Mouse (Mus musculus): ENCODE results near the gene Kdm1b. TPM values are rescaled to one million over a fixed set of nuclear protein-coding genes. Genes with fewer than 3 reads are reported as not detected.

Gene Kdm1b
- polyA plus RNA-seq, 1 experiment = 6.9 TPM

- DNase-seq (ENCODE audit: extremely low spot score in 1 of 2, low spot score in 1 of 2) = peak in 1 of 2 experiments; percentile 87
Observed at GRCm38 (mm10) chr13:47105711-47106579, 62.6 kb downstream of the Kdm1b start, which contains the start of gene Dek. Gene Dek, minus strand, starts transcription at chr13:47106201.

DNA sequence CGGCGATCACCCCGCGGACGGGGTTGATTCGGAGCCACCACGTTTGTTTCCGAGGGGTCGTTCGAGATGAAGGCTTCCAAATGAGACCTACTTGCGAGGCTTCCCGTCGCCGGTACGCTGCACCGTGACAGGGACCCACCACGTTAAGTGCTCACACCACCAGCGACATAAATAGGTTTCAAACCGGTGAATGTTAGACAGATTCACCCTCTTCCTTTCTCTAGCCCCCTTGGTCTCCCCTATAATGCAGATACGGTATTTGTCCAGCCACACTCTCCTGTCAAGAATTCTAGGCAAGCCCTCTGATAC lies 63.2 kb downstream of the Kdm1b start:
- no peak for DNase-seq (ENCODE audit: extremely low spot score in 1 of 2, low spot score in 1 of 2)

- DNase-seq (ENCODE audit: extremely low spot score in 1 of 2, low spot score in 1 of 2) = no peak
Observed at GRCm38 (mm10) chr13:47109239-47109638, 65.9 kb downstream of the Kdm1b start.

GRCm38 (mm10) chr13:47111185-47111584 lies 67.9 kb downstream of the Kdm1b start:
- DNase-seq (ENCODE audit: extremely low spot score in 1 of 2, low spot score in 1 of 2) = no peak

DNA sequence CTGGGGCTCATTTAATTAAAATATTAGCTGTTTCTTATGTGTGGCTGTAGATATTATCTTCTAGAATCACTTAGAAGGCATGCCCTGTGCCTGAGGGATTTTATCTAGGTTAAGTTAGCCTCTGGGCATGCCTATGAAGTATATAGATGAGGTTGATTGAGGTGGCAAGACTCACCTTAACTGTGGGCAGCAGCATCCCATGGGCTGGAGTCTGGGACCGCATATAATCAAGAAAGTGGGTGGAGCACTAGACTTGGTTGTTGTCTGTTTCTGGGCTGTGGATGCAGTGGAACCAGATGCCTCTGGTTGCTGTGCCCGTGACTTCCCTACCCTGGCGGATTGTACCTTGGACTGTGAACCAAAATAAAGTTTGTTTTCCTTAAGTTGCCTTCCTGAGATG lies 68.8 kb downstream of the Kdm1b start:
- no peak for DNase-seq (ENCODE audit: extremely low spot score in 1 of 2, low spot score in 1 of 2)

DNA sequence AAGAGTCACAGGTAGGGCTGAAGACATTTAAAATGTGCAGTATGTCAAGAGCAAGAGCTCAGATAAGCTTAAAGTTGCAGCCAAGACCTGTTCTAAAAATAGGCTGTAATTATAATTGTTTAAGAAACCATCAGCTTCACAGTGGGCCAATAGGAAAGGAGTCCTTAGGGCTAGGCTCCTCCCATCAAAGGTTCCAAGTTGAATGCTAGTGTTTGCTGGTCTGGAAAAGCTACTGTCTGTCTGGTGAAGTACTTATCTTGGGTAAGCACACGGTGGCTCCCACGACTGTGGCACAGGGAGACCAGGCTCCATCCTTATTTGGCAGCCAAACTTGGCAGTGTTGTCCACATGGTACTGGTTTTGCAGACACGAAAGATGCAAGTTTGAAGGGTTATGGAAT lies 69.6 kb downstream of the Kdm1b start:
- DNase-seq (ENCODE audit: extremely low spot score in 1 of 2, low spot score in 1 of 2) = no peak

DNA sequence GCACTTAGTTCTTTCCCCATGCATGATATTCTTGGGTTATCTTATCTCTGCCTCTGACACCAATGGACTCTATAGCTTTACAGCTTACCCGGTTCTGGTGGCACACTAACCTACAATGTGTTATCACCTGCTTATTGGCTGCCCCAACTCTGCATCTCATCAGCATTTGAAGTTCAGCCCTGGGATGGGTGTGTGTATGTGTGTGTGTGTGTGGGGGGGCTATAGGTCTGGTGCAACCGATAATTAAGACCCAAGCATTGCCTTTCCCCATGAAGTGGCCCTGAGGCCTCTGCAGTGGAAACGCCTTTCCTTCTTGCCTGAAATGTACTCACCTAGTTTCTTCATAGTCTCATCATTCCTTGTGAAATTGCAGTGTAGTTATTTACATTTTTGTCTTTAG lies 72.7 kb downstream of the Kdm1b start:
- DNase-seq (ENCODE audit: extremely low spot score in 1 of 2, low spot score in 1 of 2) = no peak

DNA sequence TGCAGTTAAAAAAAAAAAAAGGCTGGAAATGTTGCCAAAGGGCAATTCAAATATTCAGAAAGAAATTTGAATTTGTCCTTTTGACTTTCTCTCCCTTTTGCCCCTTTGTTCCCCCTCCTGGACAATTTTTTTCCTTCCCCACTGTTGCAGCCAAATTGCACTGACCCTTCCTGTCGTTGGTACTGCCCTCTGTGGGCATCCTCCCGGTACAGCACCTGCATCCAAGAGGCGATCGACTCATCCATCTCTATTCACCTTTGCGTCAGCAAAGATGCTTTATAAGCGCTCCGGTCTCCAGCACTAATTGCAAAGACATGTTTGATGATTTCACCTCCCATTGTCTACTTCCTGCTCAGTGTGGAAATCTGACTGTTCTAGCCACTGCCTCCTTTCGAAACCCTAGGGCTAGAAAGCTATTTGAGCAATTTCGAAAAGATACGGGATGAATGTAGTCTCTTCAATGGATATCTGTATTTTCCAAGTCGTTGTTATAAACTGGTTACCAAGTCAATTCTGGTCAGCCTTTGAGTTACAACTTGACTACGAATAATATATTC lies 78.1 kb downstream of the Kdm1b start:
- no peak for DNase-seq (ENCODE audit: extremely low spot score in 1 of 2, low spot score in 1 of 2)

- peak in 1 of 2 experiments; percentile 62 for DNase-seq (ENCODE audit: extremely low spot score in 1 of 2, low spot score in 1 of 2)
Observed at GRCm38 (mm10) chr13:47122537-47123430, 79.5 kb downstream of the Kdm1b start, which contains the start of gene Rnf144b. Gene Rnf144b, plus strand, starts transcription at chr13:47122656.

DNA sequence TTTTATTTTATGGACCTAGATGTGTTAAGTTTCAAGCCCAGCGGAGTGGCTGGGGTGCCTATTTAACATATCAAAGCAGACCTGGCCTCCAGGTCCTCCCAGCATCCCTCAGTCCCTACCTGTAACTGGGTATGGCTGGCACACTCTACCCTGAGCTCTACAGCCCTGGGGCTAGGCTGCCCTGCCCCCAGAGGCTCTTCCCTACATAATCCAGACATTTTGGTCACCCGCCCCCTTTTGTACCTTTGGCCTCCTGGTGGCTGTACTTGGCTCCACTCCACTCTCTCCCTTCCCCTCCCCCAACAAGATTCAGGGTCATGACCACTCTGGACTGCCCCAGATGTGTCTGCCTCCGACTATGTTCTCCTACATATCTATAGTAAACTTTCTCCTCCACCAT lies 81.2 kb downstream of the Kdm1b start:
- no peak for DNase-seq (ENCODE audit: extremely low spot score in 1 of 2, low spot score in 1 of 2)

DNA sequence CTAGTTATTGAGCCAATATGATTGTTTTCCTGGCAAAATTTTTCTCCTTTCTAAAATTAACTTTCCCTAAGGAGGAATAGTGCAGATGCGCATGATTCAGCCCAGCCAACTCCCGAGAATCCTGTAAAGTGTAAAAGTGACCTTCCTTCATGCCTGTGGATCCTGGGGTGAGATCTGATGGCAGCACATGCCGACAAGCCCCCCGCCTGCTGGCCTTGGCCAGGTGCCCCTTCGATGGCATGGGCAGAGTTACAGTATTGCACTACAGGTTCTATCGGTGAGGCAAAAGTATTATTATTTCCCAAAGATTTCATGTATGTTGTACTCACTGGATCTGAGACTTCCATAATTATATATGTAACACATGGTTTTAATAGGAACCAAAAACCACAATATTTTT lies 81.7 kb downstream of the Kdm1b start:
- no peak for DNase-seq (ENCODE audit: extremely low spot score in 1 of 2, low spot score in 1 of 2)

DNA sequence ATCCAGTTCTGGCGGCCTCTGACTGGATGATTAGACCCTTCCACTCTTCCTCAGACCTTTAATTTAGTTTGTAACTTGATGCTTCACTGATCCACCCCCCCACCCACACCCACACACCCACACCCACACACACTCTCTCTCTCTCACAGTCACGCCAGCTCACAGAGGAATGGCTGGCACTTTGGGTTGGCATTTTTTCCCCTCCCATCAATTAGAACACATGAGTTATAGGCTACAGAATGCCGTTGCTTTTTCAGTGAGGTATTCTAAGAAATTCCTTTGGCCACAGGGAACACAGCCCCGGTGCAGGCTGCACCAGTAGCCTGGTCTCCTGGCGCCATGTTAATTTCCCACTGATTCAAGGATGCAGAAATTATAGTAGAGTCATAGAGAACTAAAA lies 82.3 kb downstream of the Kdm1b start:
- DNase-seq (ENCODE audit: extremely low spot score in 1 of 2, low spot score in 1 of 2) = no peak

DNA sequence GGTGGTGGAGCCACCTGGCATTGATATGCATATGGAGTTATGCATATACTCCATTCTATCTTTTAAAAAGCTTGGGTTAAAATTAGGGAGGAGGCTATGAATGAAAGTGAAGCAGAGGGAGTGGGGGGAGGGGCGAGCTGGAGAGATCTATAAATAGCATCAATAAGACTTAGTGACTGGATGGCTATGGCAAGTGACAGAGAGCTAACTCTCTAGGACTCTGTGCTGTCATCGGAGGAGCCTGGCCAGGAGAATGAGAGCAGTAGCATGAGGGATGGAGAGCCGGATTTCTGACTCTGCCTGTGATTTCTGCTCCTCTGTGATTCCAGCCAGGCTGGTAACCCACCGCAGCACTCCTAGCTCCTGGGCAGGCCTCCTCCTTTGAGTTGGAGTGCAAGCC lies 85.8 kb downstream of the Kdm1b start:
- no peak for DNase-seq (ENCODE audit: extremely low spot score in 1 of 2, low spot score in 1 of 2)

GRCm38 (mm10) chr13:47133058-47133457 lies 89.8 kb downstream of the Kdm1b start:
- no peak for DNase-seq (ENCODE audit: extremely low spot score in 1 of 2, low spot score in 1 of 2)

DNA sequence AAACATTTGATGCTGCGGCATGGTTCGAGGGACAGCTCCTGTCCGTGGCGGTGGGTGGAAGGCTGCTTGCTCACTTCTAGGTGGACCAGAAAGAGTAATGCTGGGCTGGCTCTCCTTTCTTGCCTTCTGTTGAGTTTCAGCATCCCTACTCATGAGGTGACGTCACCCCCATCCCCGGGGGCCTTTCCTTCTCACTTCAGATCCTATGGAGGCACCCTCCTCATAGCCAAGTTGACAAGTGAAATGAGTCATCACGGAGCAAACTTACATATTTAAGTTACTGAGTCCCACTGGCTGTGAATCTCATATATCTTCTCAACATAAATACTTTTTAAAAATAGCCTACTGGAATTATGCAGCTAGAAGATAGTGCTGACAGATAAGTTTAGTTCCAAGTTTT lies 91.5 kb downstream of the Kdm1b start:
- DNase-seq (ENCODE audit: extremely low spot score in 1 of 2, low spot score in 1 of 2) = peak; percentile 75 to 77

Other genes with a start within 250 kb of the Kdm1b start
- 12.9 and 14.1 TPM in 2 replicates for gene Kif13a, start 113.6 kb upstream of the Kdm1b start, polyA plus RNA-seq (2012; rRNA removed)
- gene Nhlrc1, start 28.6 kb upstream of the Kdm1b start, polyA plus RNA-seq (2012; rRNA removed) = 12.6 and 13.1 TPM in 2 replicates
- 12.8 and 14.1 TPM in 2 replicates for gene Tpmt, start 1.2 kb downstream of the Kdm1b start, polyA plus RNA-seq (2012; rRNA removed)
- 31.1 and 44.5 TPM in 2 replicates for gene Dek, start 62.7 kb downstream of the Kdm1b start, polyA plus RNA-seq (2012; rRNA removed)
- 9.1 and 9.7 TPM in 2 replicates for gene Rnf144b, start 79.2 kb downstream of the Kdm1b start, polyA plus RNA-seq (2012; rRNA removed)